Mouse (Mus musculus) heart, embryonic 14.5 days (tissue): ENCODE results near the gene Vipr2. TPM values are rescaled to one million over a fixed set of nuclear protein-coding genes. Genes with fewer than 3 reads are reported as not detected.

Experiments
- ATAC-seq: fragments of 200-750 bp; cut with Nextera tagmentation; 2 replicates; pipeline ENCODE4 v1.8.0; 2017; ENCODE audit warnings: low read depth, moderate TSS enrichment; ENCODE audit not compliant: insufficient number of reproducible peaks, insufficient read depth, low FRiP score
- H3K27ac ChIP-seq, 2 experiments: fragments of 200-500 bp in 1 of 2; fragments of 300-500 bp in 1 of 2; sonication (generic) in 1 of 2; replicated peaks in 1 of 2; 2 replicates each; pipeline ENCODE4 v1.5.1; 2012 to 2014; ENCODE audit warnings: low read depth in 2 of 2, low read length in 2 of 2, control low read depth in 1 of 2, mild to moderate bottlenecking in 1 of 2, mixed read lengths in 1 of 2; ENCODE audit not compliant: control insufficient read depth in 1 of 2, insufficient read depth in 1 of 2
- H3K27me3 ChIP-seq: fragments of 300-500 bp; sonication (generic); 2 replicates; pipeline ENCODE4 v1.6.1; 2014; ENCODE audit warnings: mild to moderate bottlenecking, low read length, control low read depth; ENCODE audit not compliant: control insufficient read depth, insufficient read depth
- H3K36me3 ChIP-seq: fragments of 300-500 bp; sonication (generic); 2 replicates; pipeline ENCODE4 v1.6.1; 2014; ENCODE audit warnings: mild to moderate bottlenecking, control low read depth, low read length, mixed read lengths; ENCODE audit not compliant: control insufficient read depth, insufficient read depth
- H3K4me1 ChIP-seq, 2 experiments: fragments of 200-500 bp in 1 of 2; fragments of 300-500 bp in 1 of 2; sonication (generic) in 1 of 2; 2 replicates each; pipeline ENCODE4 v1.6.1; 2012 to 2014; ENCODE audit warnings: low read length in 2 of 2, control low read depth in 1 of 2, mixed read lengths in 1 of 2; ENCODE audit not compliant: control insufficient read depth in 2 of 2, insufficient read depth in 2 of 2
- H3K4me2 ChIP-seq: fragments of 300-500 bp; sonication (generic); 2 replicates; pipeline ENCODE4 v1.6.1; 2014; ENCODE audit warnings: mild to moderate bottlenecking, low read length
- H3K4me3 ChIP-seq, 2 experiments: fragments of 200-500 bp in 1 of 2; fragments of 300-500 bp in 1 of 2; sonication (generic) in 1 of 2; 2 replicates each; pipeline ENCODE4 v1.5.1; 2012 to 2014; ENCODE audit warnings: low read length in 2 of 2, mild to moderate bottlenecking in 2 of 2, control low read depth in 1 of 2, low read depth in 1 of 2, moderate library complexity in 1 of 2; ENCODE audit not compliant: control insufficient read depth in 1 of 2, insufficient read depth in 1 of 2
- H3K9ac ChIP-seq: fragments of 300-500 bp; sonication (generic); 2 replicates; pipeline ENCODE4 v1.6.1; 2014; ENCODE audit warnings: mild to moderate bottlenecking, low read length
- H3K9me3 ChIP-seq: fragments of 300-500 bp; sonication (generic); 2 replicates; pipeline ENCODE4 v1.6.1; 2016; ENCODE audit warnings: low read length, control low read depth; ENCODE audit not compliant: control insufficient read depth
- WGBS: fragments of 180-500 bp; shearing (Covaris S2); extraction: QIAGEN DNeasy Blood & Tissue Kit; methylation state at CpG from one replicate; pipeline ENCODE4 v1.1.7; 2014; 5-methylcytosine and 5-hydroxymethylcytosine counted together
- polyA plus RNA-seq: library from polyadenylated mRNA; unstranded; fragments of >200 nt; fragmentation: Nextera tagmentation; extraction: Ambion mirVana; gene quantifications from 2 replicates; pipeline ENCODE4 v1.2.1, GENCODE M21; 2014

Gene Vipr2
- polyA plus RNA-seq, 1 experiment from 2014 or later, result 0.95 TPM

GRCm38 (mm10) chr12:116083125-116083524 lies 5.6 kb downstream of the Vipr2 start:
- Histone ChIP-seq H3K4me2 (no peak overlapping the region), H3K4me3 (no peak overlapping the region), H3K4me1 (no peaks in the 10 kb centered on the region), H3K27me3 (peaks cover 13% of the 10 kb centered on the region), H3K9ac (no peak overlapping the region), H3K27ac (no peak overlapping the region), H3K36me3 (no peaks in the 10 kb centered on the region), H3K9me3 (no peaks in the 10 kb centered on the region)
- 78% methylated on average over 6 of the region's 6 CpGs for WGBS
- no peak for ATAC-seq

- Histone ChIP-seq H3K4me1 (no peaks in the 10 kb centered on the region), H3K4me3 (no peak overlapping the region), H3K27me3 (peaks cover 3% of the 10 kb centered on the region), H3K36me3 (no peaks in the 10 kb centered on the region), H3K9ac (no peak overlapping the region), H3K9me3 (no peaks in the 10 kb centered on the region), H3K4me2 (no peak overlapping the region), H3K27ac (no peak overlapping the region)
- ATAC-seq, result no peak
- 57% methylated on average over 2 of the region's 2 CpGs for WGBS
Measured at GRCm38 (mm10) chr12:116084294-116084693, 6.8 kb downstream of the Vipr2 start.

GRCm38 (mm10) chr12:116086951-116087600 lies 9.6 kb downstream of the Vipr2 start:
- no peak overlapping the region for H3K4me2 ChIP-seq
- no peak overlapping the region for H3K9ac ChIP-seq
- H3K4me3 ChIP-seq, result no peak overlapping the region
- 79% methylated on average over 5 of the region's 5 CpGs for WGBS
- H3K27me3 ChIP-seq, result no peaks in the 10 kb centered on the region
- no peaks in the 10 kb centered on the region for H3K4me1 ChIP-seq
- no peak overlapping the region for H3K27ac ChIP-seq
- no peaks in the 10 kb centered on the region for H3K36me3 ChIP-seq
- ATAC-seq, result no peak
- H3K9me3 ChIP-seq, result no peaks in the 10 kb centered on the region

GRCm38 (mm10) chr12:116089836-116090235 lies 12.3 kb downstream of the Vipr2 start:
- H3K9me3 ChIP-seq, result no peaks in the 10 kb centered on the region
- 80% methylated on average over 3 of the region's 3 CpGs for WGBS
- no peak for ATAC-seq

DNA sequence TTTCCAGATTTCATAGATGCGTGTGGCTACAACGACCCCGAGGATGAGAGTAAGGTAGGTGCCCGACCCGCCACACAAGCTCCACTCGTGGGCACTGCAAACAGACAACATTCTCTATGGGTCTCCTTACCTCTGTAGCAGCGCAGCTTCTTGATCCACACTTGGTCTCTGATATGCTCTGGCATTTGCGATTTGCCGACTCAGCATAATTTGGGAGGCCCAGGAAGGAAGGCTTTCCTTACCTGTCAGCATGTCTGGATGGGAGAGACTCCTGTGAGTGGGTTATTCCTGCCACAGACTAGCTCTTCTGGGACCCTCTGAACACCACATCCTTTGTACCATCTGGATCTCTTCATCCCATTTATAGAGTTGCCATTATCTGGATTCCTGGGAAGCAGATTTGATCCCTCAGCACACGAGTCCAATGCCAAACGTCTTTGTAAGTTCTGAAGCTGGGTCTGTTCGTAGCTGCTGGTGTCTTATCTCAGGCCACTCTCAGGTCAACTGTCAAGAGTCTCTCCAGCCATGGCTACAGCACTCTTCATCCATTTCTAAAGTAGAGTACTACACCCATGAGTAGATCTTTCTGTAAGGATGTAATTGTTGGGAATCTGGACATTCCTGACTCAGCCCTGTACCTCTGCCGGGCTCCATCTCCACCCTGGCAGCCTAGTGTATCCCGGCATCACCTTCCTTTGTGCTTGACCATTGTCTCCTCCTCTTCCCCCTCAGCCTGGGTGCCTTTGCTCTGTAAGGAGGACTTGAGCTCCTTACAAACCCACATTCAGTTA lies 17.4 kb downstream of the Vipr2 start:
- H3K4me3 ChIP-seq, result no peak overlapping the region
- no peaks in the 10 kb centered on the region for H3K36me3 ChIP-seq
- no peaks in the 10 kb centered on the region for H3K9me3 ChIP-seq
- no peak overlapping the region for H3K9ac ChIP-seq
- no peaks in the 10 kb centered on the region for H3K27me3 ChIP-seq
- no peak overlapping the region for H3K27ac ChIP-seq
- H3K4me1 ChIP-seq, result no peaks in the 10 kb centered on the region
- no peak for ATAC-seq
- H3K4me2 ChIP-seq, result no peak overlapping the region
- WGBS, result 69% methylated on average over 14 of the region's 14 CpGs

More at GRCm38 (mm10) chr12:116089836-116090235, 12.3 kb downstream of the Vipr2 start:
- no peak overlapping the region for H3K9ac ChIP-seq
- no peaks in the 10 kb centered on the region for H3K4me1 ChIP-seq
- H3K36me3 ChIP-seq, result no peaks in the 10 kb centered on the region
- H3K27ac ChIP-seq, result no peak overlapping the region
- no peak overlapping the region for H3K4me2 ChIP-seq
- no peaks in the 10 kb centered on the region for H3K27me3 ChIP-seq
- no peak overlapping the region for H3K4me3 ChIP-seq

- ATAC-seq, result no peak
- H3K36me3 ChIP-seq, result no peaks in the 10 kb centered on the region
- 55% methylated on average over 3 of the region's 3 CpGs for WGBS
Measured at GRCm38 (mm10) chr12:116096361-116096904, 18.9 kb downstream of the Vipr2 start.

GRCm38 (mm10) chr12:116097166-116097565 lies 19.6 kb downstream of the Vipr2 start:
- no peaks in the 10 kb centered on the region for H3K9me3 ChIP-seq
- no peaks in the 10 kb centered on the region for H3K36me3 ChIP-seq
- H3K4me3 ChIP-seq, result no peak overlapping the region
- H3K4me1 ChIP-seq, result no peaks in the 10 kb centered on the region
- 75% methylated on average over 8 of the region's 8 CpGs for WGBS
- ATAC-seq, result no peak
- H3K27me3 ChIP-seq, result no peaks in the 10 kb centered on the region
- H3K4me2 ChIP-seq, result no peak overlapping the region
- H3K9ac ChIP-seq, result no peak overlapping the region
- no peak overlapping the region for H3K27ac ChIP-seq

More at GRCm38 (mm10) chr12:116096361-116096904, 18.9 kb downstream of the Vipr2 start:
- Histone ChIP-seq H3K27me3 (no peaks in the 10 kb centered on the region), H3K4me2 (no peak overlapping the region), H3K4me1 (no peaks in the 10 kb centered on the region), H3K9ac (no peak overlapping the region), H3K9me3 (no peaks in the 10 kb centered on the region), H3K27ac (no peak overlapping the region), H3K4me3 (no peak overlapping the region)
